Mouse (Mus musculus) liver, embryonic 12.5 days (tissue): ENCODE results near the gene Lgr4. TPM values are rescaled to one million over a fixed set of nuclear protein-coding genes. Genes with fewer than 3 reads are reported as not detected.

Source experiments
- ATAC-seq: fragments of 200-750 bp; cut with Nextera tagmentation; 2 replicates; pipeline ENCODE4 v1.8.0; 2017; ENCODE audit warnings: moderate number of reproducible peaks, mild to moderate bottlenecking, moderate library complexity
- H3K27ac ChIP-seq: fragments of 300-500 bp; sonication (generic); 2 replicates; pipeline ENCODE4 v1.5.1; 2016; ENCODE audit warnings: mild to moderate bottlenecking
- H3K27me3 ChIP-seq: fragments of 300-500 bp; sonication (generic); replicated peaks from 2 replicates; pipeline ENCODE4 v1.6.1; 2016; ENCODE audit warnings: mild to moderate bottlenecking, moderate library complexity
- H3K36me3 ChIP-seq: fragments of 300-500 bp; sonication (generic); 2 replicates; pipeline ENCODE4 v1.6.1; 2016; ENCODE audit warnings: mild to moderate bottlenecking, moderate library complexity
- H3K4me1 ChIP-seq: fragments of 300-500 bp; sonication (generic); 2 replicates; pipeline ENCODE4 v1.6.1; 2016
- H3K4me2 ChIP-seq: fragments of 300-500 bp; sonication (generic); 2 replicates; pipeline ENCODE4 v1.6.1; 2016; ENCODE audit warnings: mild to moderate bottlenecking, moderate library complexity
- H3K4me3 ChIP-seq: fragments of 300-500 bp; sonication (generic); 2 replicates; pipeline ENCODE4 v1.5.1; 2016; ENCODE audit warnings: mild to moderate bottlenecking, moderate library complexity
- H3K9ac ChIP-seq: fragments of 300-500 bp; sonication (generic); 2 replicates; pipeline ENCODE4 v1.6.1; 2016; ENCODE audit warnings: mild to moderate bottlenecking, moderate library complexity
- H3K9me3 ChIP-seq: fragments of 300-500 bp; sonication (generic); replicated peaks from 2 replicates; pipeline ENCODE4 v1.6.1; 2016; ENCODE audit warnings: mild to moderate bottlenecking, moderate library complexity
- WGBS: fragments of 180-500 bp; shearing (Covaris S2); methylation state at CpG from one replicate; pipeline ENCODE4 v1.1.7; 2016; ENCODE audit not compliant: insufficient replicate concordance; 5-methylcytosine and 5-hydroxymethylcytosine counted together
- polyA plus RNA-seq: library from polyadenylated mRNA; unstranded; fragments of >200 nt; fragmentation: Nextera tagmentation; extraction: Ambion mirVana; gene quantifications from 2 replicates; pipeline ENCODE4 v1.2.1, GENCODE M21; 2016

Gene Lgr4
- polyA plus RNA-seq, 1 experiment from 2014 or later, result 6.0 TPM

- Histone ChIP-seq H3K4me3 (no peak overlapping the region), H3K4me2 (no peak overlapping the region), H3K4me1 (peaks cover 69% of the 10 kb centered on the region), H3K27me3 (no peaks in the 10 kb centered on the region), H3K36me3 (no peaks in the 10 kb centered on the region), H3K9me3 (no peaks in the 10 kb centered on the region), H3K9ac (no peak overlapping the region), H3K27ac (no peak overlapping the region)
- 36% methylated on average over 4 of the region's 4 CpGs for WGBS
- ATAC-seq, result no peak
Measured at GRCm38 (mm10) chr2:109953893-109954292, 36.4 kb downstream of the Lgr4 start.

- no peaks in the 10 kb centered on the region for H3K36me3 ChIP-seq
- H3K9me3 ChIP-seq, result no peaks in the 10 kb centered on the region
- H3K4me2 ChIP-seq, result no peak overlapping the region
- H3K27ac ChIP-seq, result no peak overlapping the region
- H3K4me3 ChIP-seq, result no peak overlapping the region
- WGBS, result 70% methylated on average over 5 of the region's 5 CpGs
- H3K4me1 ChIP-seq, result peaks cover 62% of the 10 kb centered on the region
- ATAC-seq, result no peak
- no peaks in the 10 kb centered on the region for H3K27me3 ChIP-seq
- H3K9ac ChIP-seq, result no peak overlapping the region
Measured at GRCm38 (mm10) chr2:109955060-109955459, 37.6 kb downstream of the Lgr4 start.

GRCm38 (mm10) chr2:109955910-109956309 is 38.5 kb downstream of the Lgr4 start:
- H3K4me3 ChIP-seq, result no peak overlapping the region
- no peak overlapping the region for H3K9ac ChIP-seq
- WGBS, result 86% methylated on average over 5 of the region's 5 CpGs
- no peaks in the 10 kb centered on the region for H3K36me3 ChIP-seq
- peaks cover 54% of the 10 kb centered on the region for H3K4me1 ChIP-seq
- no peaks in the 10 kb centered on the region for H3K27me3 ChIP-seq
- no peaks in the 10 kb centered on the region for H3K9me3 ChIP-seq
- H3K27ac ChIP-seq, result no peak overlapping the region
- ATAC-seq, result no peak
- no peak overlapping the region for H3K4me2 ChIP-seq

GRCm38 (mm10) chr2:109956785-109957184 is 39.3 kb downstream of the Lgr4 start:
- 71% methylated on average over 4 of the region's 4 CpGs for WGBS
- no peak for ATAC-seq
- Histone ChIP-seq H3K27me3 (no peaks in the 10 kb centered on the region), H3K4me3 (no peak overlapping the region), H3K9me3 (no peaks in the 10 kb centered on the region), H3K4me1 (peaks cover 45% of the 10 kb centered on the region), H3K27ac (no peak overlapping the region), H3K36me3 (no peaks in the 10 kb centered on the region), H3K4me2 (no peak overlapping the region), H3K9ac (no peak overlapping the region)

GRCm38 (mm10) chr2:109958692-109959406 is 41.4 kb downstream of the Lgr4 start:
- Histone ChIP-seq H3K27ac (no peak overlapping the region), H3K27me3 (no peaks in the 10 kb centered on the region), H3K9me3 (no peaks in the 10 kb centered on the region), H3K4me3 (no peak overlapping the region), H3K36me3 (no peaks in the 10 kb centered on the region), H3K4me1 (peaks cover 24% of the 10 kb centered on the region), H3K9ac (no peak overlapping the region), H3K4me2 (no peak overlapping the region)
- WGBS, result 70% methylated on average over 4 of the region's 4 CpGs
- ATAC-seq, result no peak

- no peak overlapping the region for H3K4me3 ChIP-seq
- ATAC-seq, result no peak
- no peaks in the 10 kb centered on the region for H3K9me3 ChIP-seq
- no peaks in the 10 kb centered on the region for H3K27me3 ChIP-seq
- peaks cover 18% of the 10 kb centered on the region for H3K4me1 ChIP-seq
- no peaks in the 10 kb centered on the region for H3K36me3 ChIP-seq
- no peak overlapping the region for H3K27ac ChIP-seq
- no peak overlapping the region for H3K9ac ChIP-seq
- WGBS, result 74% methylated on average over 11 of the region's 11 CpGs
- H3K4me2 ChIP-seq, result no peak overlapping the region
Measured at GRCm38 (mm10) chr2:109959407-109960075, 42.1 kb downstream of the Lgr4 start.

GRCm38 (mm10) chr2:109960246-109960645 is 42.8 kb downstream of the Lgr4 start:
- Histone ChIP-seq H3K27ac (no peak overlapping the region), H3K9me3 (no peaks in the 10 kb centered on the region), H3K4me3 (no peak overlapping the region), H3K36me3 (no peaks in the 10 kb centered on the region), H3K27me3 (no peaks in the 10 kb centered on the region), H3K9ac (no peak overlapping the region), H3K4me1 (peaks cover 10% of the 10 kb centered on the region), H3K4me2 (no peak overlapping the region)
- WGBS, result 73% methylated on average over 3 of the region's 3 CpGs
- no peak for ATAC-seq

- H3K36me3 ChIP-seq, result no peaks in the 10 kb centered on the region
- no peak for ATAC-seq
- 86% methylated on average over 4 of the region's 4 CpGs for WGBS
- H3K4me3 ChIP-seq, result no peak overlapping the region
- no peak overlapping the region for H3K4me2 ChIP-seq
- no peak overlapping the region for H3K27ac ChIP-seq
- H3K9ac ChIP-seq, result no peak overlapping the region
- no peaks in the 10 kb centered on the region for H3K27me3 ChIP-seq
- no peaks in the 10 kb centered on the region for H3K9me3 ChIP-seq
- peaks cover 8% of the 10 kb centered on the region; the same call in 1 of the 2 replicates for H3K4me1 ChIP-seq
Measured at GRCm38 (mm10) chr2:109961174-109961573, 43.7 kb downstream of the Lgr4 start.

- no peaks in the 10 kb centered on the region for H3K9me3 ChIP-seq
- WGBS, result 77% methylated on average over 5 of the region's 5 CpGs
- no peak for ATAC-seq
- no peak overlapping the region for H3K27ac ChIP-seq
- no peaks in the 10 kb centered on the region; the same call in 1 of the 2 replicates for H3K4me1 ChIP-seq
- H3K9ac ChIP-seq, result no peak overlapping the region
- H3K4me2 ChIP-seq, result no peak overlapping the region
- H3K27me3 ChIP-seq, result no peaks in the 10 kb centered on the region
- no peaks in the 10 kb centered on the region for H3K36me3 ChIP-seq
- H3K4me3 ChIP-seq, result no peak overlapping the region
Measured at GRCm38 (mm10) chr2:109963591-109964258, 46.3 kb downstream of the Lgr4 start.

- Histone ChIP-seq H3K4me1 (peaks cover 18% of the 10 kb centered on the region), H3K27ac (no peak overlapping the region), H3K9me3 (no peaks in the 10 kb centered on the region), H3K27me3 (no peaks in the 10 kb centered on the region), H3K36me3 (no peaks in the 10 kb centered on the region), H3K4me3 (no peak overlapping the region), H3K4me2 (no peak overlapping the region), H3K9ac (no peak overlapping the region)
- no peak for ATAC-seq
- WGBS, result 72% methylated on average over 9 of the region's 9 CpGs
Measured at GRCm38 (mm10) chr2:109965753-109966420, 48.4 kb downstream of the Lgr4 start.

GRCm38 (mm10) chr2:109966863-109967262 is 49.4 kb downstream of the Lgr4 start:
- ATAC-seq, result no peak
- Histone ChIP-seq H3K27me3 (no peaks in the 10 kb centered on the region), H3K9ac (no peak overlapping the region), H3K36me3 (no peaks in the 10 kb centered on the region), H3K9me3 (no peaks in the 10 kb centered on the region), H3K4me3 (no peak overlapping the region), H3K27ac (no peak overlapping the region), H3K4me1 (peaks cover 21% of the 10 kb centered on the region), H3K4me2 (no peak overlapping the region)
- 86% methylated on average over 4 of the region's 4 CpGs for WGBS

- no peak overlapping the region for H3K27ac ChIP-seq
- no peaks in the 10 kb centered on the region for H3K27me3 ChIP-seq
- no peak for ATAC-seq
Measured at GRCm38 (mm10) chr2:109969381-109969780, 51.9 kb downstream of the Lgr4 start.

More at GRCm38 (mm10) chr2:109969381-109969780, 51.9 kb downstream of the Lgr4 start:
- 91% methylated on average over 3 of the region's 3 CpGs for WGBS
- Histone ChIP-seq H3K4me2 (no peak overlapping the region), H3K9me3 (no peaks in the 10 kb centered on the region), H3K9ac (no peak overlapping the region), H3K4me3 (no peak overlapping the region), H3K36me3 (no peaks in the 10 kb centered on the region), H3K4me1 (peaks cover 25% of the 10 kb centered on the region)
